Mouse (Mus musculus) ES-Bruce4 (cell line): Measurements from ENCODE around the gene Trp53inp2. TPM values are rescaled to one million over a fixed set of nuclear protein-coding genes. Genes with fewer than 3 reads are reported as not detected.
A peak's percentile ranks its signal among the peaks of the same experiment; 100 is the strongest.

Experiments used
- H3K27ac ChIP-seq: 2 replicates; pipeline ENCODE4 v1.5.1; 2012; ENCODE audit warnings: low read length, inconsistent platforms; ENCODE audit not compliant: insufficient read depth
- H3K27me3 ChIP-seq: 2 replicates; pipeline ENCODE4 v1.6.1; 2012; ENCODE audit warnings: mild to moderate bottlenecking, low read length, inconsistent platforms; ENCODE audit not compliant: control insufficient read depth, poor library complexity, insufficient read depth, severe bottlenecking
- H3K36me3 ChIP-seq: 2 replicates; pipeline ENCODE4 v1.6.1; 2012; ENCODE audit warnings: inconsistent platforms, mild to moderate bottlenecking, low read length, moderate library complexity; ENCODE audit not compliant: control insufficient read depth, poor library complexity, insufficient read depth, severe bottlenecking
- H3K4me1 ChIP-seq: one replicate; pipeline ENCODE4 v1.8.1; 2011; ENCODE audit warnings: low read length; ENCODE audit not compliant: control insufficient read depth, insufficient read depth
- H3K4me3 ChIP-seq: 2 replicates; pipeline ENCODE4 v1.5.1; 2011; ENCODE audit warnings: low read depth, mild to moderate bottlenecking, low read length
- H3K9ac ChIP-seq: 2 replicates; pipeline ENCODE4 v1.6.1; 2012; ENCODE audit warnings: low read depth, mild to moderate bottlenecking, inconsistent platforms; ENCODE audit not compliant: poor library complexity, severe bottlenecking
- H3K9me3 ChIP-seq: replicated peaks from 2 replicates; pipeline ENCODE4 v1.6.1; 2012; ENCODE audit warnings: mild to moderate bottlenecking, low read length, inconsistent platforms; ENCODE audit not compliant: control insufficient read depth, poor library complexity, insufficient read depth, severe bottlenecking
- CTCF ChIP-seq: IDR thresholded peaks from one replicate; pipeline ENCODE4 v1.8.1; 2011; ENCODE audit warnings: low read depth, low read length
- EP300 ChIP-seq: IDR thresholded peaks from 2 replicates; pipeline ENCODE4 v1.6.1; 2011; ENCODE audit warnings: low read depth, low read length; ENCODE audit not compliant: insufficient read depth
- POLR2A ChIP-seq: IDR thresholded peaks from one replicate; pipeline ENCODE4 v1.8.1; 2011; ENCODE audit warnings: low read length; ENCODE audit not compliant: insufficient read depth
- polyA plus RNA-seq: library from polyadenylated mRNA; stranded (reverse); fragments of >200 nt; gene quantifications from 2 replicates; pipeline ENCODE4 v1.2.4, GENCODE M21; 2011; ENCODE audit warnings: low read depth; ENCODE audit not compliant: missing spikeins, insufficient read depth, insufficient read length

Trp53inp2 gene
- polyA plus RNA-seq, 1 experiment = 25.7 TPM

DNA sequence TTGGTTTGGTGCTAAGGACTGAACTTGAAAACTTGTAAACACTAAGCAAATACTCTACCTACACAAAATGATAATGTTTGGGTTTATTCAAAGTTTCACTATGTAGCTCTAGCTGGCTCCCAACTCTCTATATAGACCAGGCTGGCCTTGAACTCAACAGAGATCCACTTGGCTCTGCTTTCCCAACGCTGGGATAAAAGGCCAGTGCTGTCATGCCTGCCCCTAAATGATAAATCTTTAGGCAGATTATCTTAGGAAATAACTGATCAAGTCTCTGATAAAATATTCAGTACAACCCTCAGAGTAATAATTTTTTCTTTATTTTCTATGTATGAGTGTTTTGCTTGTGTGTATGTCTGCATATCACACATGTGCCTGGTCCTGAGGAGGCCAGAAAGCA, 34.2 kb upstream of the Trp53inp2 start:
- Histone ChIP-seq H3K4me3 (no peak overlapping the region), H3K4me1 (no peaks in the 10 kb centered on the region), H3K27ac (no peak overlapping the region), H3K36me3 (no peaks in the 10 kb centered on the region), H3K27me3 (no peaks in the 10 kb centered on the region), H3K9ac (no peak overlapping the region), H3K9me3 (no peaks in the 10 kb centered on the region)
- TF ChIP-seq POLR2A (no peak), CTCF (no peak), EP300 (no peak)

DNA sequence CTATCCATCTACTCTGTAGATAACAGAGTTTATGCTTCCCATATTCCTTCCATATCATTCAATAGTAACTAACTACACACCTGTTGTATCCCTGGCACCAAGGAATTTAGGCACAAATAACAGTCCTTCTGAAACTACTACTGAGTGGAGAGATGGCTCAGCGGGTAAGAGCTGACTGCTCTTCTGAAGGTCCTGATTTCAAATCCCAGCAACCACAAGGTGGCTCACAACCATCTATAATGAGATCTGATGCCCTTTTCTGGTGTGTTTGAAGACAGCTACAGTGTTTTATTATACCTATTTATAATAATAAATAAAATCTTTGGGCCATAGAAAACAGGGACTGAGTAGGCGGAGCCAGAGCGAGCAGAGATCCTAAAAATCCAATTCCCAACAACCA, 26.5 kb upstream of the Trp53inp2 start:
- Histone ChIP-seq H3K4me1 (no peaks in the 10 kb centered on the region), H3K4me3 (no peak overlapping the region), H3K9me3 (no peaks in the 10 kb centered on the region), H3K27me3 (no peaks in the 10 kb centered on the region), H3K36me3 (no peaks in the 10 kb centered on the region), H3K9ac (no peak overlapping the region), H3K27ac (no peak overlapping the region)
- TF ChIP-seq POLR2A = no peak
- no peak for TF ChIP-seq EP300
- no peak for TF ChIP-seq CTCF

DNA sequence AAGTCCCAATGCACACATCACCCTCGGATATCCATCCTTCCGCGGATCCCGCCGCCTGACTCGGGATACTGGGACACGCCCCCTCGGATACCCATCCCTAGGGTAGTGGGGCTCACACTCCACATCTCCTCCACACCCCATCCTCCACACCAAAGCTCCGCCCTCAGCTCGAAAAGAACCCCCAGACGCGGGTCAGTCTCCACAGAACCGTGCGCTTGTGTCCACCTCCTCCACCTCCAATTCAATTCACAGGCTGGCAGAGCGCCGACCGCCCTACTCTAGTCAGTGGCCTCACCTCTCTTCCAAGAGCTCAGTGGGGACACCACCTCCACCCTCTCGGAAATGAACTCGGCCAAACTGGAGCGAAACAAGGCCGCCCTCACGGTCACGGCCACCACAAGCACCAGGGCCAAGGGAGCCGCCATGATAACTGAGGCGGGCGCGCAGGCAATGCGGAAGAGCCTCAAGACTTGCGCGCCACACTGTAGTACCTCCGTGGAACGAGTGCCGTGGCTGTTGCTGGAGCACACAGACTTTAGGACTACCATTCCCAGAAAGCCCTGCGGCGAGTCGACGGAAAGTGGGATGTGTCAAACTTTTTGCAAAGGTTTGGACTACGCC, 23.8 kb upstream of the Trp53inp2 start, which contains the start of gene Pigu:
Gene Pigu, minus strand, starts transcription at position 460 of the 621 bp plus-strand sequence.
- H3K4me1 ChIP-seq = no peaks in the 10 kb centered on the region
- H3K27ac ChIP-seq = no peak within 1 kb of the TSS
- no peaks in the 10 kb centered on the region for H3K27me3 ChIP-seq
- peak within 1 kb of the TSS; percentile 80 for H3K9ac ChIP-seq
- H3K36me3 ChIP-seq = no peaks in the 10 kb centered on the region
- H3K9me3 ChIP-seq = no peaks in the 10 kb centered on the region
- TF ChIP-seq CTCF = no peak
- no peak for TF ChIP-seq POLR2A
- TF ChIP-seq EP300 = 0 out of 2 replicates have a peak, but pooled peaks have one; percentile 35
- H3K4me3 ChIP-seq = peak within 1 kb of the TSS; percentile 97

DNA sequence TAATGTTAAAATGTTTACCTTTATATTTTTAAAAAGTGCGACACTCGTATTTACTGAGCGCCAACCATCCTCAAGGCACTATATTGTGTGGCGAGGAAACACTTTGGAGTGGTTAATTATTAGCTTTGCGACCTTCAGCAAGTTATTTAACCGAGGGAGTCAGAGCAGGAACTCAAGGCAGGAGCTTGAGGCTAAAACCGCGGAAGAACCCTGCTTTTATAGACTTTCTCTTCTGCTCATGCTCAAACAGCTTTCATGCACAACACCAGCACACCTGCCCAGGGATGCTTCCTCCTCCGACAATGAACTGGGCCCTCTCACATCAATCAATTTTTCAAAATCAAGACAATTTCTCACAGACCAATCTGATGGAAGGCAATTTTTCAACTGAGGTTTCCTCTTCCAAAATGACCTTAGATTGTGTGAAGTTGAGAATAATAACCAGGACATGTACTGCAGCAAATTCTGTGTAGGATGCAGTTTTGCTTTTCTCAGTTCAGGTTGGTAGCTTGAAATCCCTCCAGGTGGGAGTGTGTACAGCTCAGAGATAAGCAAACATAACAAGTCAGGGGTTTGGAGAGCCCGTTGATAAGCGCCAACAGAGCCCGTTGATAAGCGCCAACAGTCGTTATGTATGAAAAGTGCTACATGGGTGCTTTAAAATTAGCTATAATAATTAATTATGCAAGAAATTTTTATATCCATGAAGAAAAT, 23.0 kb upstream of the Trp53inp2 start:
- Histone ChIP-seq H3K4me3 (peak overlapping the region; percentile 83), H3K27ac (no peak overlapping the region), H3K4me1 (no peaks in the 10 kb centered on the region), H3K36me3 (no peaks in the 10 kb centered on the region), H3K9me3 (no peaks in the 10 kb centered on the region), H3K9ac (peak overlapping the region; percentile 80), H3K27me3 (no peaks in the 10 kb centered on the region)
- no peak for TF ChIP-seq CTCF

DNA sequence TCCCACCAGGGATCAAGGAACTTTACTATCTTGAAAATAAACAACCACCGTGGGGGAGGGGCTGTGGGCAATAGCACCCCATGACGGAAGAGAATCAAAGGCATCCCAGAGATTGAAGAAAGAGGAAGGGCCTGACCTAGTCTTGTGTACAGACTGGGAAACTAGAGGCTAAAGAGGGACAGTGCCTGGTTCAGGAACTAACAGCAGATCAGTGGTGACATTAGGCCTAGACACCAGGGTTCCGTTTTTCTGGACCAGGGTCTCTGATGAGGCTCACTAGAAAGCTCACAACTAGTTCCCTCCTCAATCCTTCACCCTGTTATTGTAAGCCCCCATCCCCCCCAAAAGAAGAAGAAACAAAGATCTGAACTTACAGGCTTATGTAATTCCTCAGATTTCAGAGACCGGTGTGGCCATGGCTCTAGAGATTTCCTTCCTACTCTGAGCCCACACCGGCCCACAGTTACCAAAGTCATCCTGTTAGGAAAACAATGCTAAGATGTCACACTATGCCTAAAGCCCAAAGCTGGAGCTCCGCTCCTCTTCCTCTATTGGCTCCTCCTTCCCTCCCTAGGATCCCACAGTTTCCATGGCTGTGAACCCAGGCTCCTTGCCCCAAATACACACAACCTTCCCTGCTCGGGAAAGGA, 13.1 kb upstream of the Trp53inp2 start:
- H3K27me3 ChIP-seq = no peaks in the 10 kb centered on the region
- no peaks in the 10 kb centered on the region for H3K36me3 ChIP-seq
- H3K9ac ChIP-seq = no peak overlapping the region
- TF ChIP-seq EP300 (no peak), CTCF (no peak), POLR2A (no peak)
- no peaks in the 10 kb centered on the region for H3K9me3 ChIP-seq
- no peaks in the 10 kb centered on the region for H3K4me1 ChIP-seq
- H3K27ac ChIP-seq = no peak overlapping the region
- no peak overlapping the region for H3K4me3 ChIP-seq

DNA sequence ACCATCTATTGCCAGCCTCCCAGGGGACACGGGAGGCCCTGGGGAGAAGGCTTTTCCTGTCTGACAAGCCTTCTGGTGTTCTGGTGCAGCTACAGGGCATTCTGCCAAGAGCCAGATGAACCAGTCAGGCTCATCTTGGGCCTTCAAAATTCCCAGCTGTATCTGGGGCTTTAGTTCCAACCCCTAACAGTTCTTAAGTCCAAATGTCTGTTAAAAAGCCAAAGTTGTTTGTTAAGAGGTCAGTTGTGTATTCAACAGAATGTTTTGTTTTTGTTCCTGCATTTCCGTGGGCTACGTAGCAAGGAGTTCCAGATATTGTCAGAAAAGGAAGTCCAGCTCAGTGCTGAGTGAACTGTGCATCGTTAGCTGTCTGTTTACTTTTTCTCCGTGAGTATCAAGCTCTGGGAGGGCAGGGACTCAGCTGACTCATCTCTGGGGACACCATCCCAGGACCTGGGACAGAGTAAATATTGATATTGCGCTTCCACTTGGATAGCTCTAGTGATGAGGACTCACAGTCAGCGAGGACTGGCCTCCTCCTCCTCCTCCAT, 11.5 kb upstream of the Trp53inp2 start:
- TF ChIP-seq CTCF = no peak
- TF ChIP-seq POLR2A = no peak
- TF ChIP-seq EP300 = no peak
- Histone ChIP-seq H3K9me3 (no peaks in the 10 kb centered on the region), H3K4me3 (no peak overlapping the region), H3K27me3 (no peaks in the 10 kb centered on the region), H3K27ac (no peak overlapping the region), H3K9ac (no peak overlapping the region), H3K4me1 (no peaks in the 10 kb centered on the region), H3K36me3 (no peaks in the 10 kb centered on the region)
